Comparison of ENCODE assay signal across 12 mouse cellular contexts in genomic region chr16:16225828-16226227, GRCm38 (mm10). TPM values are rescaled to one million over a fixed set of nuclear protein-coding genes. Genes with fewer than 3 reads are reported as not detected.
A peak's percentile ranks its signal among the peaks of the same experiment; 100 is the strongest.
DNase-seq lines count a peak whose midpoint lies in the region; ATAC-seq lines count a peak whose summit lies in the region.
"Had no signal": no experiment of that assay in that cellular context is flagged by ENCODE, and none has a peak within 500 bp of the region (broad histone marks: within the 10 kb centered on the region; RNA-seq: fewer than 3 reads in every experiment).

No protein-coding gene starts in this region.

- H3K9ac ChIP-seq in heart, embryonic 15.5 days = no peak overlapping the region
- H3K9ac ChIP-seq: embryonic facial prominence, embryonic 12.5 days; liver, embryonic 14.5 days had no signal

- peaks cover 17% of the 10 kb centered on the region for H3K36me3 ChIP-seq in heart, embryonic 15.5 days
- H3K36me3 ChIP-seq: embryonic facial prominence, embryonic 12.5 days had no signal

- no peak for DNase-seq in heart, postnatal 14 days
- DNase-seq in Muller cell, postnatal 12 days (ENCODE audit: inconsistent ontology term) = peak; percentile 51
- peak; percentile 75 to 83 for DNase-seq in cerebellum, postnatal 10 days
- peak; percentile 30 for DNase-seq in layer of hippocampus, adult 9-11 months
- DNase-seq in testis, postnatal 14 days (ENCODE audit: low spot score) = no peak
- no peak for DNase-seq in urinary bladder, adult 2 months (ENCODE audit: low spot score)
- DNase-seq: gastrocnemius, postnatal 25 days; midbrain, embryonic 14.5 days had no signal

- intact Hi-C loops in heart, postnatal 14 days (cut with DNase I) = no loop called here

- ATAC-seq in heart, embryonic 15.5 days (replicated peaks; ENCODE audit: insufficient number of reproducible peaks, insufficient read depth, low FRiP score, low read depth) = no peak
- ATAC-seq: Patski had no signal

- no peaks in the 10 kb centered on the region for H3K9me3 ChIP-seq in heart, embryonic 15.5 days (replicated peaks)
- H3K9me3 ChIP-seq: embryonic facial prominence, embryonic 12.5 days had no signal

- no peaks in the 10 kb centered on the region for H3K27me3 ChIP-seq in heart, embryonic 15.5 days
- H3K27me3 ChIP-seq: embryonic facial prominence, embryonic 12.5 days; Patski had no signal

- H3K27ac ChIP-seq in heart, embryonic 15.5 days = peak overlapping the region; percentile 36
- H3K27ac ChIP-seq: embryonic facial prominence, embryonic 12.5 days; liver, embryonic 14.5 days had no signal

- no peak overlapping the region for H3K4me2 ChIP-seq in heart, embryonic 15.5 days
- H3K4me2 ChIP-seq: embryonic facial prominence, embryonic 12.5 days had no signal

- no peak overlapping the region for H3K4me3 ChIP-seq in heart, embryonic 15.5 days
- H3K4me3 ChIP-seq: embryonic facial prominence, embryonic 12.5 days had no signal

- 93% methylated on average over 22 of the region's 22 CpGs for WGBS in heart, embryonic 15.5 days

- peaks cover 48% of the 10 kb centered on the region for H3K4me1 ChIP-seq in heart, embryonic 15.5 days (replicated peaks)
- H3K4me1 ChIP-seq: embryonic facial prominence, embryonic 12.5 days had no signal

RNA-seq across cellular contexts. Expression of gene Pkp2, which starts 12.7 kb away (rescaled TPM):
- 107 and 114 TPM in 2 replicates for polyA plus RNA-seq in heart, embryonic 15.5 days (2015; fragmentation: Nextera tagmentation; extraction: Ambion mirVana)
- total RNA-seq in heart, postnatal 14 days (2021) = 100 to 1,000 TPM; 111 TPM
- polyA plus RNA-seq in urinary bladder, adult 2 months (2012; rRNA removed) = 19.8 and 20.1 TPM in 2 replicates

Comparison
In these comparisons a context has a peak if more than half of its experiments do, and no peak if none do; other contexts are left out.
1. DNase-seq: peak in Muller cell, postnatal 12 days (single experiment), cerebellum, postnatal 10 days (2 of 2) and layer of hippocampus, adult 9-11 months (single experiment); none in heart, postnatal 14 days (0 of 2), testis, postnatal 14 days (single experiment) and urinary bladder, adult 2 months (single experiment).